Mouse (Mus musculus) kidney, adult 2 months (tissue): ENCODE measurements around the gene Wfdc1.

Experiments used
- CTCF ChIP-seq: fragments of 200-500 bp; conservative IDR thresholded peaks from 2 replicates; pipeline ENCODE4 v1.5.1; 2011; ENCODE audit warnings: low read depth, mild to moderate bottlenecking, control low read depth, low read length, moderate library complexity, mixed read lengths; ENCODE audit not compliant: insufficient read depth, insufficient read length
- POLR2A ChIP-seq: fragments of 200-500 bp; IDR thresholded peaks from one replicate; pipeline ENCODE4 v1.6.1; 2011; ENCODE audit warnings: low read depth, low read length, control low read depth

- no peak for TF ChIP-seq CTCF
- TF ChIP-seq POLR2A, result no peak
Measured at GRCm38 (mm10) chr8:119634616-119635336, 31.4 kb upstream of the Wfdc1 start.
